ENCODE assay signal across 8 mouse cellular contexts in the genomic region with DNA sequence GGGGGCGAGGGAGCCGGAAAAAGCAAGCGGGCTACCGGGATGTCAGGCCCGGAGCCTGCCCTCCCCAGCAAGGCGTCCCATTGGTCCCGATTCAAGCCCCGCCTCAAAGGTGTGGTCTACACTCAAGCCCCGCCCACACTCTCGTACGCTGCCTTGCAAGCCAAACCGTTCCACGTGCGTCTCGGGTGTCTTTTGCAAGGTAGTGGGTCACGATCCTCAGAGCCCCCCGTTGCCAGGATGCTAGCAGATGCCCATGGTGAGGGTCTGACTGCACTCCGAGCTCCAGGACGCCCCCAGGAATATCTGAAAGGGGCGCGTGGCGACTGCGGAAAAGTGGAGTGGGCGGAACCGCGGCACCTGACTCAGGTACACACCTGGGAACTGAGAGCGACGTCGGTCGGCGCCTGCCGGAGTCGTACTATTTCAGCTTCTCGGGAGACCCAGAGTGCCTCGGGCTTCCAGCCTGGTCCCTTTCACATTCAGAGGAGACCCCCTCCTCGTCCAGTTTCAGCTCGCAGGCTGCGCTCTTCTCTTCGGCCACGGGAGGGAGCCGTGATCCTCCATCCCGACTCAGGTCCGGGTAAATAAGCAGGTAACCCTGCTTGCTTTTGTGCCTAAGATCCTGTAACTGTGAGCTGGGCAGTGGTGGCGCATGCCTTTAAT. TPM values are rescaled to one million over a fixed set of nuclear protein-coding genes. Genes with fewer than 3 reads are reported as not detected.
A peak's percentile ranks its signal among the peaks of the same experiment; 100 is the strongest.
DNase-seq lines count a peak whose midpoint lies in the region; ATAC-seq and TF ChIP-seq lines count a peak whose summit lies in the region.

Gene Slc12a9 (minus strand): TSS at position 86 of the 663 bp plus-strand sequence.

- under 1% methylated on average over 44 of the region's 44 CpGs for WGBS in forebrain, embryonic 12.5 days
- WGBS in heart, postnatal 0 days, result 1% methylated on average over 44 of the region's 44 CpGs
- under 1% methylated on average over 44 of the region's 44 CpGs for WGBS in large intestine, adult 2 months
- under 1% methylated on average over 44 of the region's 44 CpGs for WGBS in liver, postnatal 0 days (ENCODE audit: insufficient replicate concordance)
- under 1% methylated on average over 44 of the region's 44 CpGs for WGBS in neural tube, embryonic 14.5 days

- TF ChIP-seq EP300 in heart, postnatal 0 days (IDR thresholded peaks at IDR 0.05; ENCODE audit: low read depth), result no peak
- no peak for TF ChIP-seq EP300 in liver, postnatal 0 days (IDR thresholded peaks at IDR 0.05; ENCODE audit: low read depth)

- peaks cover 52% of the 10 kb centered on the region for H3K4me1 ChIP-seq in E14TG2a.4 (replicated peaks; ENCODE audit: low read depth, low read length)
- peaks cover 16% of the 10 kb centered on the region for H3K4me1 ChIP-seq in forebrain, embryonic 12.5 days
- H3K4me1 ChIP-seq in heart, postnatal 0 days (ENCODE audit: control insufficient read depth, insufficient read depth), result no peaks in the 10 kb centered on the region; the same call in 1 of the 2 replicates
- peaks cover 16% of the 10 kb centered on the region for H3K4me1 ChIP-seq in liver, postnatal 0 days (ENCODE audit: insufficient read depth)
- H3K4me1 ChIP-seq in neural tube, embryonic 14.5 days (ENCODE audit: control insufficient read depth, insufficient read depth, low read length), result peaks cover 5% of the 10 kb centered on the region

- peak within 1 kb of the TSS; percentile 71 for H3K27ac ChIP-seq in forebrain, embryonic 12.5 days
- H3K27ac ChIP-seq in heart, postnatal 0 days (ENCODE audit: low read depth), result 0 out of 2 replicates have a peak within 1 kb of the TSS, but pooled peaks have one; percentile 1
- peak within 1 kb of the TSS; percentile 62 for H3K27ac ChIP-seq in liver, postnatal 0 days (ENCODE audit: low read depth)
- no peak within 1 kb of the TSS for H3K27ac ChIP-seq in neural tube, embryonic 14.5 days (ENCODE audit: low read depth, low read length)

- no peaks in the 10 kb centered on the region for H3K9me3 ChIP-seq in E14TG2a.4 (ENCODE audit: low read length)
- no peaks in the 10 kb centered on the region for H3K9me3 ChIP-seq in forebrain, embryonic 12.5 days
- no peaks in the 10 kb centered on the region for H3K9me3 ChIP-seq in heart, postnatal 0 days (replicated peaks; ENCODE audit: control insufficient read depth, low read length)
- no peaks in the 10 kb centered on the region for H3K9me3 ChIP-seq in liver, postnatal 0 days (ENCODE audit: low read length)
- H3K9me3 ChIP-seq in neural tube, embryonic 14.5 days (ENCODE audit: control insufficient read depth, low read length), result no peaks in the 10 kb centered on the region

- peak within 1 kb of the TSS; percentile 94 for H3K4me3 ChIP-seq in E14TG2a.4 (replicated peaks; ENCODE audit: low read length)
- peak within 1 kb of the TSS; percentile 63 for H3K4me3 ChIP-seq in forebrain, embryonic 12.5 days (replicated peaks)
- peak within 1 kb of the TSS; percentile 61 for H3K4me3 ChIP-seq in heart, postnatal 0 days (ENCODE audit: low read depth, low read length)
- peak within 1 kb of the TSS; percentile 56 for H3K4me3 ChIP-seq in liver, postnatal 0 days (ENCODE audit: low read depth, low read length)
- peak within 1 kb of the TSS; percentile 65 for H3K4me3 ChIP-seq in neural tube, embryonic 14.5 days (ENCODE audit: low read depth, low read length)

- H3K36me3 ChIP-seq in E14TG2a.4 (ENCODE audit: insufficient read depth, low read length), result peaks cover 8% of the 10 kb centered on the region
- no peaks in the 10 kb centered on the region for H3K36me3 ChIP-seq in forebrain, embryonic 12.5 days (replicated peaks)
- no peaks in the 10 kb centered on the region for H3K36me3 ChIP-seq in heart, postnatal 0 days (replicated peaks; ENCODE audit: control insufficient read depth, insufficient read depth, low read length)
- 0 out of 2 replicates have a peak, but pooled peaks cover 2% of the 10 kb centered on the region for H3K36me3 ChIP-seq in liver, postnatal 0 days (replicated peaks; ENCODE audit: insufficient read depth, low read length)
- H3K36me3 ChIP-seq in neural tube, embryonic 14.5 days (ENCODE audit: control insufficient read depth, insufficient read depth, low read length), result no peaks in the 10 kb centered on the region

- peak within 1 kb of the TSS; percentile 76 for H3K9ac ChIP-seq in forebrain, embryonic 12.5 days
- peak within 1 kb of the TSS; percentile 19 for H3K9ac ChIP-seq in heart, postnatal 0 days (replicated peaks; ENCODE audit: low read depth, low read length)
- peak within 1 kb of the TSS; percentile 64 for H3K9ac ChIP-seq in liver, postnatal 0 days (replicated peaks)
- peak within 1 kb of the TSS; percentile 59 for H3K9ac ChIP-seq in neural tube, embryonic 14.5 days (replicated peaks; ENCODE audit: low read depth, low read length)

- H3K27me3 ChIP-seq in E14TG2a.4 (ENCODE audit: insufficient read depth, low read length), result no peaks in the 10 kb centered on the region
- H3K27me3 ChIP-seq in forebrain, embryonic 12.5 days, result no peaks in the 10 kb centered on the region
- H3K27me3 ChIP-seq in heart, postnatal 0 days (ENCODE audit: control insufficient read depth, insufficient read depth, low read length), result no peaks in the 10 kb centered on the region
- H3K27me3 ChIP-seq in liver, postnatal 0 days (ENCODE audit: insufficient read depth, low read length), result no peaks in the 10 kb centered on the region
- H3K27me3 ChIP-seq in neural tube, embryonic 14.5 days (ENCODE audit: control insufficient read depth, insufficient read depth, low read length), result no peaks in the 10 kb centered on the region

- peak; percentile 63 for TF ChIP-seq CTCF in E14TG2a.4 (conservative IDR thresholded peaks at IDR 0.05; ENCODE audit: low read length)
- TF ChIP-seq CTCF in heart, postnatal 0 days (IDR thresholded peaks at IDR 0.05; ENCODE audit: low read depth), result peak; percentile 86
- TF ChIP-seq CTCF in liver, postnatal 0 days (IDR thresholded peaks at IDR 0.05; ENCODE audit: low read depth), result peak; percentile 79

- ATAC-seq in forebrain, embryonic 12.5 days (ENCODE audit: low FRiP score), result peak; percentile 91
- ATAC-seq in heart, postnatal 0 days (ENCODE audit: insufficient read depth, low read depth), result peak; percentile 86
- ATAC-seq in liver, postnatal 0 days, result peak; percentile 90
- peak; percentile 89 for ATAC-seq in neural tube, embryonic 14.5 days (ENCODE audit: low read depth)

- peak; percentile 89 for DNase-seq in c-Kit-positive CD71-positive TER-119-positive erythroid progenitor cells, embryonic 14.5 days (ENCODE audit: low spot score)
- peak; percentile 92 for DNase-seq in heart, postnatal 0 days (ENCODE audit: low spot score)
- peak; percentile 92 for DNase-seq in large intestine, adult 2 months (ENCODE audit: low read depth, low spot score)
- DNase-seq in liver, postnatal 0 days, result peak; percentile 94
- DNase-seq in testis, postnatal 10 days (ENCODE audit: low spot score), result peak; percentile 99

- peak within 1 kb of the TSS; percentile 96 for H3K4me2 ChIP-seq in forebrain, embryonic 12.5 days
- H3K4me2 ChIP-seq in heart, postnatal 0 days (ENCODE audit: low read depth, low read length), result peak within 1 kb of the TSS; percentile 99
- peak within 1 kb of the TSS; percentile 76 for H3K4me2 ChIP-seq in liver, postnatal 0 days (ENCODE audit: low read depth, low read length)
- H3K4me2 ChIP-seq in neural tube, embryonic 14.5 days (ENCODE audit: low read depth, low read length), result peak within 1 kb of the TSS; percentile 95

RNA-seq across cellular contexts. Expression of gene Slc12a9, which starts in this region (rescaled TPM):
- 17.3 and 17.4 TPM in 2 replicates for polyA plus RNA-seq in forebrain, embryonic 12.5 days (2016; fragmentation: Nextera tagmentation; extraction: Ambion mirVana)
- total RNA-seq in heart, postnatal 0 days (2014; rRNA removed; ENCODE audit: low replicate concordance), result 7.3 and 14.8 TPM in 2 replicates
- polyA plus RNA-seq in heart, postnatal 0 days (2015; fragmentation: Nextera tagmentation; extraction: Ambion mirVana), result 4.0 and 4.5 TPM in 2 replicates
- 9.6 and 13.0 TPM in 2 replicates for polyA plus RNA-seq in large intestine, adult 2 months (2012; rRNA removed)
- 2.9 and 3.2 TPM in 2 replicates for polyA plus RNA-seq in liver, postnatal 0 days (2015; fragmentation: Nextera tagmentation; extraction: Ambion mirVana)
- 16.4 and 17.8 TPM in 2 replicates for polyA plus RNA-seq in neural tube, embryonic 14.5 days (2014; fragmentation: Nextera tagmentation; extraction: Ambion mirVana)

Comparison
In these comparisons a context has a peak if more than half of its experiments do, and no peak if none do; other contexts are left out.
1. H3K9ac ChIP-seq: peak in every context shown above with its lines; median percentile 76 in forebrain, embryonic 12.5 days; 64 in liver, postnatal 0 days; 59 in neural tube, embryonic 14.5 days; 19 in heart, postnatal 0 days.